Mouse (Mus musculus) left cerebral cortex, adult 8-10 months (tissue): Measurements from ENCODE around the gene Ppp2r2c. TPM values are rescaled to one million over a fixed set of nuclear protein-coding genes. Genes with fewer than 3 reads are reported as not detected.
"Not testable (repeated sequence)": the region's sequence is repeated elsewhere in the genome, so short reads cannot be mapped to it uniquely, and the experiment has no call there.

Source experiments
- DNase-seq, 2 experiments: peaks; one replicate each; pipeline ENCODE4 v3.0.0; 2022; ENCODE audit warnings: low spot score in 2 of 2
- total RNA-seq, 4 experiments: library from RNA; stranded (reverse); gene quantifications; 2 replicates each; pipeline ENCODE4 v1.2.4; 2022

The Ppp2r2c gene
- total RNA-seq, 4 experiments from 2014 or later, result 388 to 449 (median 430) TPM

- no peak for DNase-seq
Measured at GRCm38 (mm10) chr5:36923826-36924700, 55.8 kb downstream of the Ppp2r2c start.

GRCm38 (mm10) chr5:36928701-36929100 is 60.4 kb downstream of the Ppp2r2c start:
- DNase-seq, result no peak

GRCm38 (mm10) chr5:36929376-36929775 is 61.1 kb downstream of the Ppp2r2c start:
- DNase-seq, result no peak

GRCm38 (mm10) chr5:36933383-36933782 is 65.1 kb downstream of the Ppp2r2c start:
- no peak for DNase-seq

GRCm38 (mm10) chr5:36935486-36936473 is 67.5 kb downstream of the Ppp2r2c start:
- DNase-seq, result peak in 1 of 2 experiments; percentile 75

GRCm38 (mm10) chr5:36936548-36936947 is 68.2 kb downstream of the Ppp2r2c start:
- DNase-seq, result no peak

GRCm38 (mm10) chr5:36938021-36938420 is 69.7 kb downstream of the Ppp2r2c start:
- DNase-seq, result no peak

GRCm38 (mm10) chr5:36938991-36939390 is 70.7 kb downstream of the Ppp2r2c start:
- not testable (repeated sequence) for DNase-seq

GRCm38 (mm10) chr5:36942446-36942845 is 74.1 kb downstream of the Ppp2r2c start:
- no peak for DNase-seq

- no peak for DNase-seq
Measured at GRCm38 (mm10) chr5:36944552-36944951, 76.2 kb downstream of the Ppp2r2c start.

- DNase-seq, result peak in 1 of 2 experiments; percentile 80
Measured at GRCm38 (mm10) chr5:36945102-36945701, 76.9 kb downstream of the Ppp2r2c start.

GRCm38 (mm10) chr5:36945713-36946112 is 77.4 kb downstream of the Ppp2r2c start:
- DNase-seq, result no peak

- DNase-seq, result no peak
Measured at GRCm38 (mm10) chr5:36946445-36946844, 78.1 kb downstream of the Ppp2r2c start.

GRCm38 (mm10) chr5:36948831-36949230 is 80.5 kb downstream of the Ppp2r2c start:
- peak; percentile 54 to 65 for DNase-seq

- DNase-seq, result no peak
Measured at GRCm38 (mm10) chr5:36950871-36951270, 82.6 kb downstream of the Ppp2r2c start.

- DNase-seq, result no peak
Measured at GRCm38 (mm10) chr5:36952311-36952710, 84.0 kb downstream of the Ppp2r2c start.

- no peak for DNase-seq
Measured at GRCm38 (mm10) chr5:36955366-36955765, 87.1 kb downstream of the Ppp2r2c start.

- DNase-seq, result peak in 1 of 2 experiments; percentile 60
Measured at GRCm38 (mm10) chr5:36958837-36959236, 90.5 kb downstream of the Ppp2r2c start.

GRCm38 (mm10) chr5:36960501-36960900 is 92.2 kb downstream of the Ppp2r2c start:
- peak in 1 of 2 experiments; percentile 76 for DNase-seq

GRCm38 (mm10) chr5:36971587-36971986 is 103.3 kb downstream of the Ppp2r2c start:
- no peak for DNase-seq

GRCm38 (mm10) chr5:36975336-36975735 is 107.0 kb downstream of the Ppp2r2c start:
- DNase-seq, result no peak
